Mouse (Mus musculus): ENCODE measurements around the gene Ptk7. TPM values are rescaled to one million over a fixed set of nuclear protein-coding genes. Genes with fewer than 3 reads are reported as not detected.

The Ptk7 gene
- polyA plus RNA-seq (2021) = 86.6 TPM

DNA sequence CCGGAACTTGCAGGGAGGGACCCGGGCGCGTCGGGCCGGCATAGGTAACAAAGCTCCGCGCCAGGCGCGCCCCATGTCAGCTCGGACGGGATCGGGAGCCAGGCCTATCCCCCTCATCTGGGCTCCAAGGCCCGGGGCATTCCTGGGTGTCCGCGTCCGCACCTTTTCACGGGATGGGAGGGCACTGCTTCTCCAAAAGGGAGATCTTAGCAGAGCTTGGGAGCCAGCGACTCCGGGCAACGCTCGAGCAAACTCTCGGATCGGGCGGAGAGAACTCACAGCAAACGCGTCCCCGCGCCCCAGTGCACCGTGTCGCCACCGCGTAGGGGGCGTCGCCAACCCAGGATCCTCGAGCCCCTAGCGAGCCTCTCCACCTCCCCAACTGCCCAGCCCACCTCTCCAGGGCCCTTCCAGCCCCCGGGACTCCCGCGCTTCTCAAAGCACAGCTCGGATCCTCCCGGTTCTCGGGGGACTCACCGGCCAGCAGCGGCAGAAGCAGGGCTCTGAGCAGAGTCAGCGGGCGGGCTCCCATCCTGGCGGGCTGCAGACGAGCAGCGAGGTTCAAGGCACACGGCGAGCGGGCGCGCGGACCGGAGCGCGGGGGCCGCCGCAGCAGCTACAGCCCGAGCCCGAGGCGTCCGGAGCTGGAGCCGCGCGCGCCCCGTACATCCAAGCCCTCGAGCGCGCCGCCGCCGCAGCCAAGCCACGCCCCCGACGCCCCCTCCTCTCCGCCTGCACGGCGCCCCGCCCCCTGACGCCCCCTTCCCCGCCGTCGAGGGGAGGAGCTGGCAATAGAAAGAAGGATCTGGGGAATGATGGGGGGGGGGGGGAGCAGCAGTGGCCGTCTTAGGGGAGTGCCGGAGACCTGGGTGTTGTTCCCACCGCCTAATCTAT is at the start of gene Ptk7:
Gene Ptk7 (minus strand): TSS at position 714 of the 894 bp plus-strand sequence.
- no peak for TF ChIP-seq CTCF (IDR thresholded peaks at IDR 0.05)
- ChIA-PET CTCF (interaction anchor here (0.8 kb wide), 1 partner anchor 20 kb away, joined by 4 read pairs; no protein-coding TSS in a partner anchor), POLR2A (interaction anchor here (0.6 to 2.6 kb wide), 4 partner anchors 19 to 52 kb away, joined by 3 to 8 read pairs (median 6); partner anchors contain the start of gene Klhdc3)
- ATAC-seq (peak; percentile 58), DNase-seq (ENCODE audit: low read depth, low spot score) (no peak)
- in situ Hi-C loops (cut with MboI; ENCODE audit: low pct_unique_long_range_greater_than_20kb) = no loop called here
- no peaks in the 10 kb centered on the region for H3K27me3 ChIP-seq

DNA sequence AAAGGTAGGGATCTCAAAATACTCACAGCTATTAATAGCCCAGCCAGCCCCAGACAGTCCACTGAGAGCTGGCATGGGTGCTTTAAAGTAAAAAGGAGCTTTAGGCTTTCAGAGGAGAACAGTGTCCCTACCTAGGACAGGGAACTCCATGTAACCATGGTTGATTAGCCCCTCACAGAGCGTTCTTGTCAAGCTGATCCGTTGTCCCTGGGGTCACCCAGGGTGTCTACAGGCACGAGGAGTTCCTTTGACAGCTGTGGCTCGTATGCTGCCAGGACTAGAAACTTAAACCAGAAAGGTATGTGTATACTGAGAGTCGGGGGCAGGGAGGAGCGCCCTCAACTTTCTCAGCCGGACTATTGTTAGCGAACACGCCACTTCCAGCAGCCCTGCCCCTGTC is 49.6 kb upstream of the Ptk7 start:
- DNase-seq (ENCODE audit: low read depth, low spot score) (no peak), ATAC-seq (no peak)
- H3K27me3 ChIP-seq = no peaks in the 10 kb centered on the region
- ChIA-PET POLR2A (interaction anchor here (1.7 kb wide), 1 partner anchor 35 kb away, joined by 11 read pairs; no protein-coding TSS in a partner anchor), CTCF (interaction anchor here (1.3 to 2.0 kb wide), 4 partner anchors 16 to 45 kb away, joined by 3 to 4 read pairs (median 4); no protein-coding TSS in a partner anchor)
- TF ChIP-seq CTCF (IDR thresholded peaks at IDR 0.05) = no peak
- in situ Hi-C loops (cut with MboI; ENCODE audit: low pct_unique_long_range_greater_than_20kb) = no loop called here

GRCm38 (mm10) chr17:46678416-46678815 is 49.1 kb upstream of the Ptk7 start, which contains the start of gene Mea1:
Gene Mea1 (plus strand): TSS chr17:46678793.
- DNase-seq (ENCODE audit: low read depth, low spot score) (no peak), ATAC-seq (no peak)
- ChIA-PET CTCF (interaction anchor here (1.3 to 1.4 kb wide), 2 partner anchors 23 to 37 kb away, joined by 3 to 4 read pairs; no protein-coding TSS in a partner anchor), POLR2A (no interaction called here)
- in situ Hi-C loops (cut with MboI; ENCODE audit: low pct_unique_long_range_greater_than_20kb) = no loop called here
- no peaks in the 10 kb centered on the region for H3K27me3 ChIP-seq
- no peak for TF ChIP-seq CTCF (IDR thresholded peaks at IDR 0.05)

- no peak for TF ChIP-seq CTCF (IDR thresholded peaks at IDR 0.05)
- POLR2A ChIA-PET = interaction anchor here (0.8 kb wide), 1 partner anchor 10 kb away, joined by 4 read pairs; no protein-coding TSS in a partner anchor
- DNase-seq (ENCODE audit: low read depth, low spot score) = no peak
Measured at GRCm38 (mm10) chr17:46674530-46675283, 45.4 kb upstream of the Ptk7 start.

GRCm38 (mm10) chr17:46673850-46674529 is 44.7 kb upstream of the Ptk7 start, which contains the start of gene Rrp36:
Gene Rrp36 (minus strand): TSS chr17:46674352.
- no peak for TF ChIP-seq CTCF (IDR thresholded peaks at IDR 0.05)
- ATAC-seq (peak; percentile 87), DNase-seq (ENCODE audit: low read depth, low spot score) (peak; percentile 44)
- POLR2A ChIA-PET = interaction anchor here (0.7 to 0.8 kb wide), 3 partner anchors 9 to 377 kb away, joined by 3 to 4 read pairs (median 3); partner anchors contain the start of gene Dlk2
- H3K27me3 ChIP-seq = no peaks in the 10 kb centered on the region
- in situ Hi-C loops (cut with MboI; ENCODE audit: low pct_unique_long_range_greater_than_20kb) = no loop called here
- CTCF ChIA-PET = interaction anchor here (0.8 kb wide), 1 partner anchor 11 kb away, joined by 4 read pairs; no protein-coding TSS in a partner anchor

More at GRCm38 (mm10) chr17:46674530-46675283, 45.4 kb upstream of the Ptk7 start:
- no peak for ATAC-seq
- CTCF ChIA-PET = interaction anchor here (0.8 kb wide), 1 partner anchor 12 kb away, joined by 4 read pairs; no protein-coding TSS in a partner anchor
- in situ Hi-C loops (cut with MboI; ENCODE audit: low pct_unique_long_range_greater_than_20kb) = no loop called here
- no peaks in the 10 kb centered on the region for H3K27me3 ChIP-seq

DNA sequence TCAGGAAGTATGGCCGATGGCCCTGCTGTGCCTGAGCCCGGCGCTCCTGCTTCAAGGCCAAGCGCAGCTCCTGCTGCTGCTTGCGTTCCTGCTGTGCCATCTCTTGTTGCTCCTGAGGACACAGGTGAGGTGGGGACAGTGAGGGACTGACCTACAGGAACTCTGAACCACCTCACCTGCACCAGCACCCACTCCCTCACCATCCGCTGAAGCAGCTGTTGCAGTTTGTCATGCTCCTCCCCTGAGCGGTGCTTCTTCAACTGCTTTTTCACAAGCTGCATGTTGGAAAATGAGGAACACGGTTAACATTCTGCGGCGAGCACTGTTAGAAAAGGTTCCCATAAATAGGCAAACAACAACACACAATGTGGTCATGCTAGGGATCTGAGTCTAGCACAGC is 40.6 kb upstream of the Ptk7 start:
- no peaks in the 10 kb centered on the region for H3K27me3 ChIP-seq
- in situ Hi-C loops (cut with MboI; ENCODE audit: low pct_unique_long_range_greater_than_20kb) = no loop called here
- no peak for TF ChIP-seq CTCF (IDR thresholded peaks at IDR 0.05)
- ChIA-PET POLR2A (no interaction called here), CTCF (interaction anchor here (1.2 kb wide), 1 partner anchor 35 kb away, joined by 3 read pairs; the partner anchor contains the start of gene Ppp2r5d)
- DNase-seq (ENCODE audit: low read depth, low spot score) (no peak), ATAC-seq (no peak)

DNA sequence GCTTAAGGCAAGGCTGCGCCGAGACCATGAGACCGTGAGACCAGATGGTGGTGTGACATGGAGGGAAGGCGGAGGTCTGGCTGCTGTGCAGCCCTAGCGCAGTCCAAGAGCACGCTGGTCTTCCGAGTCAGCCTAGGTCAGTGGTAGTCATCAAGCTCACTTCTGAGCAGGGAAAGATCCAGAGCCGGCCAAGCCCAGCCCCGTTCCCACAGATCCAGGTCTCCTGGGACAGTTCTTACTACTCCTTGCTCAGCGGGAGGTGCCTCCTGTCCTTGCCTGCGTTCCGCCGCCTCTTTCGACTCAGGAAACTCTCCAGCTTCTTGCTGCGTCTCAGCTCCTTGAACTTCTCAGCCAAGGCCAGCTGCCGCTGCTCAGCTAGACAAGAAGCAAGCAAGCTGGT is 38.4 kb upstream of the Ptk7 start:
- POLR2A ChIA-PET = interaction anchor here (1.0 kb wide), 1 partner anchor 16 kb away, joined by 3 read pairs; no protein-coding TSS in a partner anchor
- in situ Hi-C loops (cut with MboI; ENCODE audit: low pct_unique_long_range_greater_than_20kb) = no loop called here
- DNase-seq (ENCODE audit: low read depth, low spot score) (no peak), ATAC-seq (no peak)
- no peak for TF ChIP-seq CTCF (IDR thresholded peaks at IDR 0.05)
- no peaks in the 10 kb centered on the region for H3K27me3 ChIP-seq
- CTCF ChIA-PET = no interaction called here

GRCm38 (mm10) chr17:46662730-46663129 is 33.4 kb upstream of the Ptk7 start:
- in situ Hi-C loops (cut with MboI; ENCODE audit: low pct_unique_long_range_greater_than_20kb) = no loop called here
- ATAC-seq = no peak
- DNase-seq (ENCODE audit: low read depth, low spot score) = no peak
- CTCF ChIA-PET = interaction anchor here (0.9 kb wide), 1 partner anchor 12 kb away, joined by 4 read pairs; the partner anchor contains the start of gene Rrp36
- POLR2A ChIA-PET = interaction anchor here (0.9 kb wide), 1 partner anchor 11 kb away, joined by 3 read pairs; no protein-coding TSS in a partner anchor
- no peaks in the 10 kb centered on the region for H3K27me3 ChIP-seq
- no peak for TF ChIP-seq CTCF (IDR thresholded peaks at IDR 0.05)

- ATAC-seq = no peak
- TF ChIP-seq CTCF (IDR thresholded peaks at IDR 0.05) = no peak
- H3K27me3 ChIP-seq = no peaks in the 10 kb centered on the region
- CTCF ChIA-PET = no interaction called here
- POLR2A ChIA-PET = no interaction called here
- no peak for DNase-seq (ENCODE audit: low read depth, low spot score)
- in situ Hi-C loops (cut with MboI; ENCODE audit: low pct_unique_long_range_greater_than_20kb) = no loop called here
Measured at GRCm38 (mm10) chr17:46661981-46662380, 32.7 kb upstream of the Ptk7 start.
